Mouse (Mus musculus): Measurements from ENCODE around the gene Dctd.

DNA sequence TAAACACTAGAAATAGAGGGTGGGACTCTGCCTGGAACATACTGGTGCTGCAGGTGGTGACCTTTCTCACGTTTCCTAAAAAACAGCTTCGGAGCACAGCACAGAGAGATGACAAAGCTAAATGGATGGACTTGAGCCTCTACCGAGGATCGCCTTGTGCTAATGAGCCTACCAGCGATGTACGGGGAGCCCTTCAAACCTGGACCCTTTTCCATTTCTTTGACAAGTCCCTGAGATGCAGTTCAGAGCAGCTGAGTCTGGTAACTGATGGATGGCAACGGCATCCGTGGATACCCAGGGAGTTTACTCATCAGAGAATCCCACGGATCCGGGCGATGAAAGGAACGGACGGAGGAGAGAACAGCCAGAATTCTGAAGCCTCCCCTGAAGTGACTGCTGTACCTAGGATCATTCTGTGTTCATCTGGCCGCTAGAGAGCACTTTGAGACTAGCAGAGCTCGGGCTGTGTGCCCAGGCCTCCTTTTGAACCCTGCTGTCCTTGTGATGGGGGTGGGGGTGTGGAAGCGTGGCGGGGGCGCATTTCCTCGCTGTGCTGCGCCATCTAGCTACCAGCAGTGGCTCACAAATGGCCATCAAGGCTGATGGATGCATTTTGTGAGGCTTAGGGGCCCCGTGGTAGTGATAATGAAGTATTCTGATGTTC lies 1.6 kb upstream of the Dctd start:
- no peak for TF ChIP-seq POLR2A (IDR thresholded peaks at IDR 0.05; ENCODE audit: low read depth, low read length)
- TF ChIP-seq E2F4 (IDR thresholded peaks at IDR 0.05; ENCODE audit: insufficient replicate concordance, low read depth, low read length): no peak
